Mouse (Mus musculus) ES-E14 (cell line): ENCODE measurements around the gene Ophn1.

Source experiments
- CHD2 ChIP-seq: IDR thresholded peaks from 2 replicates; pipeline ENCODE4 v1.6.1; 2014; ENCODE audit warnings: mild to moderate bottlenecking, low read depth, low read length, inconsistent platforms
- HCFC1 ChIP-seq: IDR thresholded peaks from 2 replicates; pipeline ENCODE4 v1.6.1; 2012; ENCODE audit warnings: low read length, inconsistent platforms, borderline replicate concordance; ENCODE audit not compliant: insufficient read depth
- MAFK ChIP-seq: IDR thresholded peaks from 2 replicates; pipeline ENCODE4 v1.6.1; 2014; ENCODE audit warnings: mild to moderate bottlenecking, low read depth, low read length, inconsistent platforms; ENCODE audit not compliant: insufficient read depth
- ZC3H11A ChIP-seq: IDR thresholded peaks from 2 replicates; pipeline ENCODE4 v1.6.1; 2012; ENCODE audit warnings: low read depth, mild to moderate bottlenecking, inconsistent platforms, low read length, borderline replicate concordance
- ZNF384 ChIP-seq: IDR thresholded peaks from 2 replicates; pipeline ENCODE4 v1.6.1; 2012; ENCODE audit warnings: low read depth, low read length, inconsistent platforms

GRCm38 (mm10) chrX:98869735-98870134, 21.1 kb downstream of the Ophn1 start:
- TF ChIP-seq ZC3H11A (no peak), CHD2 (no peak), HCFC1 (no peak), ZNF384 (no peak), MAFK (no peak)
